Mouse (Mus musculus) small intestine, adult 2 months (tissue): ENCODE results near the gene Ap3b1. TPM values are rescaled to one million over a fixed set of nuclear protein-coding genes. Genes with fewer than 3 reads are reported as not detected.

Source experiments
- H3K27ac ChIP-seq: fragments of 200-500 bp; 2 replicates; pipeline ENCODE4 v1.5.1; 2012; ENCODE audit warnings: low read depth, low read length, control low read depth, inconsistent platforms; ENCODE audit not compliant: insufficient read depth
- H3K27me3 ChIP-seq: fragments of 200-500 bp; 2 replicates; pipeline ENCODE4 v1.6.1; 2012; ENCODE audit warnings: mild to moderate bottlenecking, moderate library complexity, low read length, inconsistent platforms; ENCODE audit not compliant: control insufficient read depth, insufficient read depth
- H3K36me3 ChIP-seq: fragments of 200-500 bp; 2 replicates; pipeline ENCODE4 v1.6.1; 2012; ENCODE audit warnings: mild to moderate bottlenecking, low read length, control low read depth, inconsistent platforms; ENCODE audit not compliant: control insufficient read depth, insufficient read depth
- H3K4me1 ChIP-seq: fragments of 200-500 bp; 2 replicates; pipeline ENCODE4 v1.6.1; 2012; ENCODE audit warnings: low read length, inconsistent platforms, mixed read lengths; ENCODE audit not compliant: control insufficient read depth, insufficient read depth, insufficient read length
- H3K4me3 ChIP-seq: fragments of 200-500 bp; 2 replicates; pipeline ENCODE4 v1.5.1; 2012; ENCODE audit warnings: low read depth, mild to moderate bottlenecking, control low read depth, inconsistent platforms, low read length, moderate library complexity
- CTCF ChIP-seq: fragments of 200-500 bp; IDR thresholded peaks from 2 replicates; pipeline ENCODE4 v1.5.1; 2012; ENCODE audit warnings: low read depth, mild to moderate bottlenecking, control low read depth, inconsistent platforms, low read length, moderate library complexity, mixed read lengths; ENCODE audit not compliant: insufficient replicate concordance, insufficient read length; ENCODE audit errors: extremely low read depth
- POLR2A ChIP-seq: fragments of 200-500 bp; IDR thresholded peaks from 2 replicates; pipeline ENCODE4 v1.6.1; 2012; ENCODE audit warnings: low read depth, mild to moderate bottlenecking, control low read depth, inconsistent platforms, low read length, moderate library complexity
- WGBS: fragments of 180-500 bp; shearing (Covaris S2); methylation state at CpG from one replicate; pipeline ENCODE4 v1.1.7; 2018; 5-methylcytosine and 5-hydroxymethylcytosine counted together
- polyA plus RNA-seq: library from polyadenylated mRNA; depleted of rRNA; stranded (reverse); fragments of >200 nt; gene quantifications from 2 replicates; pipeline ENCODE4 v1.2.3, GENCODE M21; 2012

Gene Ap3b1
- polyA plus RNA-seq, 1 experiment, result 29.1 TPM

DNA sequence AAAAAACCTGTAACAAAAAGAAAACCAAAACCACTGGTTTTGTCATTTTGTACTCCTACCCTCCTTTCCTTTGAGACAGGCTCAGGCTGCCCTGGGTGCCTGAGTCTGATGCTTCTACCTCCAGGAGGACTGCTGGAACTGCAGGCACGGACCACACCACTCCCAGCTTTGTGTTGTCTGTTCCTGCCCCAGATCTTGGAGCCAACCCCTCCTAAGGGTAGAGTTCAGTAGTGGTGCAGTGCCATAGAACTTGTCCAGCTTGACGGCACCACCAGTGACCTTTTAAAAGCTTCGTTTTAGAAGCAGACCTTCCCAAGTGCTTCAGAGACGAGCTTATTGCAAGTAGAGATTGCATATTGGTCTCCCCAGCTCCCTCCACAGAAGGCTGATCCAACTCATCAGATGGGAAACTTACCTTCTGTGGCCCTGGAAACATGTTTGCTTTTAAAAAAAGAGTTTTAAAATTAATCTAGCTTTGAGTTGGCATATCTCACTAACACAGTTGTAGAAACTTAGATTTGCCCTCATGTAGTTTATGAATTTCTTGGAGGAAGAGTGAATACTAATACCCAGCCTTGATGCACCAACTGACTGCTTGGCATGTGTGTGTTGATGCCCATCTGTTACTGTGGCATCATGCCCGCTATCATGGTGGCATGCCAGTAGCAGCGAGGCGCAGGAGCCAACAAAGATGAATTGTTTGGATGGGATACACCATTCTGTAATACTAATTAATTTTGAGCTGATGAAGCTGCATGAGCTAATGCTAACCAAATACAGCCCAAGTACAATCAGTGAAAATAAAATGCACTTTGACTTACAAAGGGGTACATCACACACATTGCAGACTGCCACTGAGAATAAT lies 17.0 kb downstream of the Ap3b1 start:
- WGBS, result 76% methylated on average over 7 of the region's 7 CpGs

DNA sequence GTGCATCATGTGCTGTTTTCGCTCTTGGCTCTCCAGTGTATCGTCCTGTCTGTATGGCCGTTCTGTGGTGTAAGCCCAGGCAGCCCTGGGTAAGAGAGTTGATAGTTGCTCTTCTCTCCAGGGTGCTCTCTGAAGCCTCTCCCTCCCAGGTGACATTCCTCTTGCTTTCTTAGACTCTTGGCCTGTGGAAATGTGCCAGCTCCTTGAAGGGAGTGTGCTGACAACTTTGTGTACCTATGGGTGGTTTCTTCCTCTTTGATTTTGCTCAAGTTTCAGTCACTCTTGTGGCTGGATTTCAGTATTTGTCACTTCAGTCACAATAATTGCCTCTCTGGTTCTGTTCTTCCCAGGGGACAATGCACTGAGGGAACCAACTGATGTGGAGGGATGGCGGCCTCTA lies 20.2 kb downstream of the Ap3b1 start:
- H3K4me3 ChIP-seq, result no peak overlapping the region
- TF ChIP-seq CTCF, result no peak
- TF ChIP-seq POLR2A, result no peak
- WGBS, result 67% methylated on average over 4 of the region's 4 CpGs
- H3K4me1 ChIP-seq, result peaks cover 2% of the 10 kb centered on the region; the same call in 1 of the 2 replicates
- H3K36me3 ChIP-seq, result peaks cover 5% of the 10 kb centered on the region
- no peaks in the 10 kb centered on the region for H3K27me3 ChIP-seq
- H3K27ac ChIP-seq, result no peak overlapping the region

More for the DNA sequence above, 17.0 kb downstream of the Ap3b1 start:
- Histone ChIP-seq H3K27me3 (no peaks in the 10 kb centered on the region), H3K27ac (no peak overlapping the region), H3K4me1 (no peaks in the 10 kb centered on the region; the same call in 1 of the 2 replicates), H3K36me3 (peaks cover 11% of the 10 kb centered on the region), H3K4me3 (no peak overlapping the region)
- no peak for TF ChIP-seq CTCF

DNA sequence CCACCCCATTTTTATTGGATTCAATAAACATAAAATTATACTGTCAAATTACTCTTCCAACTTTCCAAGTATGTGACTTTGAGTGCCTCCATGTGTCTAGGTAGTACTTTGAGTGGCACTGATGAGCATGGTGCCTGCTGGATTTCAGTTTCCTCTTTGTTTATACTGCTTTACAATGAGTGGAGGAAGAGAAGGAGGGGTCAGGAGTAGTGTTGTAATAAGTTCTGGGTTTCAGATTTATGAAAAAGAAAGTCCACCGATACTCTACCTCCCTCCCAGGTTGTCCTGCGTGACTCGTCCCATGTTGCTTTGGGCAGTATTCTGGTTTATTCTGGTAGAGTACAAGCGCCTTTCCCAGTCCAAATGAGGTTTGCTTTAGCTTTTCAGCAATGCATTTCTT lies 22.7 kb downstream of the Ap3b1 start:
- TF ChIP-seq CTCF (no peak), POLR2A (no peak)
- WGBS, result 34% methylated on average over 4 of the region's 4 CpGs
- H3K4me3 ChIP-seq, result no peak overlapping the region
- H3K36me3 ChIP-seq, result no peaks in the 10 kb centered on the region; the same call in none of the 2 replicates
- H3K27ac ChIP-seq, result no peak overlapping the region
- H3K27me3 ChIP-seq, result no peaks in the 10 kb centered on the region
- H3K4me1 ChIP-seq, result peaks cover 2% of the 10 kb centered on the region; the same call in 1 of the 2 replicates

DNA sequence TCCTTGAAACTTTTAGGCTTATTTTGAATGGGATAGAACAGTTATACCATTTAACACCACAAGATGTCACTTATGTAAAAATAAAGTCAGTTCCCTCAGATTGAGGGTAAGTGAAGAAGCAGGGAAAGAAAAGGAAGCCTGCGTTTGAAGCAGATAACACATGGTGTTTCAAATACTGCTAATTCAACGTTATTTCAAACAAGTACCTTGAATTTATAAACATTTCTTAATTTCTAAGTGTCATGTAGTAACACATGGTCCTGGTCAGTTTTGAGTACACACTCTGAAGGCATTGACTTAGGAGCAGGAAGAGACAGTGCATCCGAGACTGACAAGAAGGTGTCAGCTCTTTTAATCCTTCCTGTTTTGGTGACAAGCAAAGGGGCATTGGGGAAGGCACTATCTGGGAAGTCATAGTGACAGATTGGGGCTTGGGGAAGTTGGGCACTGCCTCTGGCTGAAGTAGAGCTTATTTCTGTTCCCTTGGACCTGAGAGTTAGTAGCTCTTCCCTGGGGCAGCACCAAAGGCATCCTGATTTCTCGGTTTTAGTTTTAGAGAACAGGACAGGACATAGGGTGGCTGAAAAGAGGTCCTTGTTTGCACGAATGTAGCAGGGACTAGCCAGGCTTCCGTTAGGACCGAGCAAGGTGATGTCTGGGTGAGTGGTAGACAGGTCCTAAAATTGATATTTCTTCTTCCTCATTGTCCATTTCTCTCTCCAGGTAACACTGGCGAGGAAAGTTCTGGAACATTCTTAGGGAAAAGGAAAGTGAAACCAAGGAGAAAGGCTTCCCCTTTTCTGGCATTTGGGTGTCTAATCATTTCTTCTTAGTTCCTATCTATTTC lies 23.3 kb downstream of the Ap3b1 start:
- 13% methylated on average over 8 of the region's 8 CpGs for WGBS
- H3K4me1 ChIP-seq, result peaks cover 2% of the 10 kb centered on the region; the same call in 1 of the 2 replicates
- peak overlapping the region; percentile 93 for H3K27ac ChIP-seq
- TF ChIP-seq POLR2A, result no peak
- TF ChIP-seq CTCF, result peak; percentile 12; the same call in 1 of the 2 replicates
- H3K36me3 ChIP-seq, result no peaks in the 10 kb centered on the region; the same call in 1 of the 2 replicates
- peak overlapping the region; percentile 54 for H3K4me3 ChIP-seq
- no peaks in the 10 kb centered on the region for H3K27me3 ChIP-seq

DNA sequence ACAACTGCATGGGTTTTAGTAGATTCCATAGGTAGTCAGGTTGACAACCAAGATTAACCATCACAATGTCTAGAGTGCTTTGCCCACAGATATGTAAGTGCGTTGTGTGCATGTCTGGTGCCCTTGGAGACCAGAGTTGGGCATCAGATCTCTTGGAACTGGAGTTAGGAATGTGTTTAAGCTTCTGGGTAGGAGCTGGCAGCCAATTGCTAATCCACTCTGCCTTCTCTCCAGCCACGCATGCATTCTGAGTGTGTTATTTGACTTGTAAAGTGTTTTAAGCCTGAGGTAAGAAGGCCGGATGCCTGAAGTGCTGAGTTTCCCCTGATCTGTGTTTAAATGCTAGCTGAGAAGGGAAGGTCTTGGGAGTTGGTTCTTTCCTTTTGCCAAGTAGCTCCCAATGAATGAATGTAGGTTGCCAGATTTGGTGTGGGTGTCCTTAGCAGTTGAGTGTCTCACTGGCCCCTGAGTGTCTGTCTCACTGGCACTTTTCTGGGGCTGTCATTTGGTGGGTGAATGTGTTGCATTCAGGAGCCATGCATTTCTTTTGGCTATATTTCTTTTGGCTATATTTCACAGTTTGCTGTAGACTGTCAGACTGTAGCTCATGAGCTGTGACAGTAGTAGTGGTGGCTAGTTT lies 26.3 kb downstream of the Ap3b1 start:
- no peak overlapping the region for H3K4me3 ChIP-seq
- 0 out of 2 replicates have a peak, but pooled peaks cover 2% of the 10 kb centered on the region for H3K36me3 ChIP-seq
- WGBS, result 83% methylated on average over 3 of the region's 3 CpGs
- TF ChIP-seq POLR2A, result no peak
- TF ChIP-seq CTCF, result no peak
- no peaks in the 10 kb centered on the region for H3K27me3 ChIP-seq
- no peak overlapping the region for H3K27ac ChIP-seq
- peaks cover 2% of the 10 kb centered on the region; the same call in 1 of the 2 replicates for H3K4me1 ChIP-seq

DNA sequence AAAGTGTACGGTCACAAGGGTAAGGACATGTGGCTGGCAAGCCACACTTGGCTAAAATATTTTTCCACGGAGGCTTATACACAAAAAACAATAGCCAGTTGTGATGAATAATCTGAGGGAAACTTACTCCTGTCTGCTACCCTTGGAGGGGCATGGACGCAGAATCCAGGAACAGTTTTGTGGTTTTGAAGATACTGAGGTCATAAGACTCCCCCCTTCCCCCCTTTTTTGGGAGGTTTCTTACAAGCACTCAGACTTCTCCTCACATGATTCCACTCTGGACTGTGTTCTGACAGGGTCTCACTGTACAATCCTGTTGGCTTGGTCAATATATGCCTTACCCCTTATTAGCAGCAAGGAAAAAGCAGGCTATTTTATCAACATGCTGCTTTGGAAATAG lies 29.8 kb downstream of the Ap3b1 start:
- H3K4me1 ChIP-seq, result no peaks in the 10 kb centered on the region
- H3K4me3 ChIP-seq, result no peak overlapping the region
- peaks cover 17% of the 10 kb centered on the region for H3K36me3 ChIP-seq
- TF ChIP-seq POLR2A (no peak), CTCF (no peak)
- 73% methylated on average over 3 of the region's 3 CpGs for WGBS
- no peak overlapping the region for H3K27ac ChIP-seq
- no peaks in the 10 kb centered on the region for H3K27me3 ChIP-seq
